Mouse (Mus musculus) spleen, adult 2 months (tissue): ENCODE data around the gene R3hdml.

Experiments used
- CTCF ChIP-seq: fragments of 200-500 bp; IDR thresholded peaks from 2 replicates; pipeline ENCODE4 v1.5.1; 2011; ENCODE audit warnings: mild to moderate bottlenecking, inconsistent platforms; ENCODE audit not compliant: insufficient read depth, insufficient read length, insufficient replicate concordance; ENCODE audit errors: extremely low read depth
- POLR2A ChIP-seq: fragments of 200-500 bp; IDR thresholded peaks from 2 replicates; pipeline ENCODE4 v1.6.1; 2011; ENCODE audit warnings: low read depth, low read length, inconsistent platforms

GRCm38 (mm10) chr2:163530418-163530817, 38.3 kb downstream of the R3hdml start:
- TF ChIP-seq POLR2A = no peak
- no peak for TF ChIP-seq CTCF
